Mouse (Mus musculus) lung, embryonic 14.5 days (tissue): Measurements from ENCODE around the gene Tenm1. TPM values are rescaled to one million over a fixed set of nuclear protein-coding genes. Genes with fewer than 3 reads are reported as not detected.

Source experiments
- ATAC-seq: fragments of 200-750 bp; cut with Nextera tagmentation; 2 replicates; pipeline ENCODE4 v1.8.0; 2017; ENCODE audit warnings: mild to moderate bottlenecking, moderate TSS enrichment, moderate library complexity; ENCODE audit not compliant: insufficient read depth
- DNase-seq: peaks from one replicate; pipeline ENCODE4 v3.0.0-alpha.2; 2015
- H3K27ac ChIP-seq: fragments of 300-500 bp; sonication (generic); 2 replicates; pipeline ENCODE4 v1.5.1; 2014; ENCODE audit warnings: low read depth, mild to moderate bottlenecking, moderate library complexity
- H3K27me3 ChIP-seq: fragments of 300-500 bp; sonication (generic); 2 replicates; pipeline ENCODE4 v1.6.1; 2014; ENCODE audit warnings: low read length, control low read depth; ENCODE audit not compliant: insufficient read depth
- H3K36me3 ChIP-seq: fragments of 300-500 bp; sonication (generic); 2 replicates; pipeline ENCODE4 v1.6.1; 2014; ENCODE audit warnings: control low read depth; ENCODE audit not compliant: insufficient read depth
- H3K4me1 ChIP-seq: fragments of 300-500 bp; sonication (generic); 2 replicates; pipeline ENCODE4 v1.6.1; 2014; ENCODE audit warnings: antibody characterized with exemption, control low read depth; ENCODE audit not compliant: insufficient read depth
- H3K4me2 ChIP-seq: fragments of 300-500 bp; sonication (generic); 2 replicates; pipeline ENCODE4 v1.6.1; 2014; ENCODE audit warnings: mild to moderate bottlenecking
- H3K4me3 ChIP-seq: fragments of 300-500 bp; sonication (generic); 2 replicates; pipeline ENCODE4 v1.5.1; 2014; ENCODE audit warnings: low read depth, low read length
- H3K9ac ChIP-seq: fragments of 300-500 bp; sonication (generic); 2 replicates; pipeline ENCODE4 v1.6.1; 2014
- H3K9me3 ChIP-seq: fragments of 300-500 bp; sonication (generic); 2 replicates; pipeline ENCODE4 v1.6.1; 2016; ENCODE audit warnings: low read depth, low read length, control low read depth
- CTCF ChIP-seq: IDR thresholded peaks from 2 replicates; pipeline ENCODE4 v1.5.1; 2016; ENCODE audit warnings: antibody characterized with exemption, low read depth
- WGBS: fragments of 180-500 bp; shearing (Covaris S2); extraction: QIAGEN DNeasy Blood & Tissue Kit; methylation state at CpG from one replicate; pipeline ENCODE4 v1.1.7; 2014; 5-methylcytosine and 5-hydroxymethylcytosine counted together
- polyA plus RNA-seq: library from polyadenylated mRNA; unstranded; fragments of >200 nt; fragmentation: Nextera tagmentation; extraction: Ambion mirVana; gene quantifications from 2 replicates; pipeline ENCODE4 v1.2.1, GENCODE M21; 2014

Gene Tenm1
- polyA plus RNA-seq, 1 experiment from 2014 or later = 0.11 TPM

DNA sequence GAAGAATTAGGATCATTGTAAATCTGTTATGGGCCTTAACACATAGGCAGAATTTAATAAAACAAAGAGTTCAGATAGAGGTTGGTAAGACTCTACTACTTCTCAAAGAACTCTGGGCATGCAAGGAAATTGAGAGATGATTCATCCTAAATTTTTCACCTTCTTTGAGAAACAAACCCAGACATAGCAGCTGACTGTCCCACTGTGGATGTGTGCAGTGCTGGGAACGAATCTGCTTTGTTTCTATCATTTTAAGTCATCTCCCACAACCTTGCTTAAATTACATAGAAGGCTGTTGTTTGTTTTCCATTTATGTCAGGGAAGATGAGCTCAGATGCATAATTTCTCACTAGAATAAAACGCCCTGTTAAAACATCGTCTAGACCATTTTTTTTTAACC is 31.0 kb downstream of the Tenm1 start:
- no peak for TF ChIP-seq CTCF
- Histone ChIP-seq H3K9ac (no peak overlapping the region), H3K4me1 (no peaks in the 10 kb centered on the region), H3K4me2 (no peak overlapping the region), H3K36me3 (no peaks in the 10 kb centered on the region), H3K9me3 (no peaks in the 10 kb centered on the region), H3K4me3 (no peak overlapping the region), H3K27ac (no peak overlapping the region), H3K27me3 (no peaks in the 10 kb centered on the region)
- ATAC-seq (no peak), DNase-seq (no peak)
- WGBS = 72% methylated on average over 3 of the region's 3 CpGs

DNA sequence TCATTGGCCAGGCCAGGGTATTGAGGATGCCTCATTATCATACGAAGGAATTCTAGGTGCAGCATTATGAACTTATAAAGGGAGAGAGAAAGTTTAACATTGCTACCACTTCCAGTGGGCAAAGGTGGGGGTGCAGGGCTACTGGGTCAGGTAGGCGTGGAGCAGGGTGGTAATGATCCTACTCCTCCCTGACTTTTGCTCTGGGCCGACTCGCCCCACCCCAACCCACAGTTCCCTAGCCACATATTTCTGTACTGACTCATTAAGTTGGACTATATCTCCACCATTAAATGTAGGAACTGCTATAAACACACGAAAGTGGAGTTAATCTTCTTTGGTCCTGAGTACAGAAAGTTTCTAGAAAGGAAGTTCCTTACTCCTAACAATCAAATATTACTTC is 40.8 kb downstream of the Tenm1 start:
- no peaks in the 10 kb centered on the region for H3K36me3 ChIP-seq
- no peak overlapping the region for H3K9ac ChIP-seq
- no peaks in the 10 kb centered on the region for H3K4me1 ChIP-seq
- H3K9me3 ChIP-seq = no peaks in the 10 kb centered on the region
- H3K4me3 ChIP-seq = no peak overlapping the region
- 78% methylated on average over 5 of the region's 5 CpGs for WGBS
- DNase-seq (no peak), ATAC-seq (no peak)
- TF ChIP-seq CTCF = no peak
- H3K27me3 ChIP-seq = no peaks in the 10 kb centered on the region
- H3K4me2 ChIP-seq = no peak overlapping the region
- H3K27ac ChIP-seq = no peak overlapping the region

DNA sequence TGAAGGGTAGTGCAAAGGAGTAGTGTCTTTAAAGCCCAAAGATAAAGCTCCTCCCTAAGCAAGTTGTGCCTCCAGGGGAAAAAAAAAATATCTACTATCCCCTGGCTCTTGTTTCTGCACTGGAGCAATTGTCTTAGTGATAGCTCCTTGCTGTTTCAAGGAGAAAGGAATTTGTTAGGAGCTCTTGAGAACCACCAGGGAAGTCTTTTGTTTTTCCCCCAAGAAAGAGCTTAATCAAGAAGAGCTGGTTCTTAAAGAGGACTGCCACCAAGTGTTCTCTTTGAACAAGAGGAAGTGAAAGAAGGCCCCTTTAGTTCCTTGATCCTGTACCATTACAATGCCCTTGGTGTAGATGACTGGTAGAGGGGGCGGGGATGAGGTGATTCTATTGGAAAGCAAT is 56.4 kb downstream of the Tenm1 start:
- Histone ChIP-seq H3K27me3 (no peaks in the 10 kb centered on the region), H3K27ac (no peak overlapping the region), H3K36me3 (no peaks in the 10 kb centered on the region), H3K4me3 (no peak overlapping the region), H3K9me3 (no peaks in the 10 kb centered on the region), H3K4me1 (no peaks in the 10 kb centered on the region), H3K9ac (no peak overlapping the region), H3K4me2 (no peak overlapping the region)
- ATAC-seq = no peak
- WGBS = 59% methylated on average over 1 of the region's 1 CpGs
- TF ChIP-seq CTCF = no peak
- DNase-seq = no peak

DNA sequence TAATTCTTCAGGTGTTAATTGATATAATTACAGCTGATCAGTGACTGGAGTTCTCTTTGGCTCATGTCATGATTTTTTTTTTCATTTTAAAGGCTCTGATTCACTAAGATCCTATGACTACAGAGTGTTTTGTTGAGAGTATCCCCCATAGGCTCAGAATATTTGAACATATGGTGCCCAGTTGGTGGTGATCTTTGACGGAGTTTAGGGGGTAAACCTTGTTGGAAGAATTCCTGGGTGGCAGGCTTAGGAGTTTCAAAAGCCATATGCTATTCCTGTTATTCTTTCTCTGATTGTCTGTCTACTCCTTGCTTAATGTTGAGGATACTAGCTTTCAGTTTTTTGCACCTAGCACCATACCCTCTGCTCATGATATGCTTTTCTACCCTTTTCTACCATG is 109.6 kb downstream of the Tenm1 start:
- no peaks in the 10 kb centered on the region for H3K9me3 ChIP-seq
- H3K27ac ChIP-seq = no peak overlapping the region
- no peak overlapping the region for H3K9ac ChIP-seq
- no peak overlapping the region for H3K4me3 ChIP-seq
- TF ChIP-seq CTCF = no peak
- no peaks in the 10 kb centered on the region for H3K36me3 ChIP-seq
- DNase-seq (no peak), ATAC-seq (no peak)
- WGBS = 89% methylated on average over 1 of the region's 1 CpGs
- no peaks in the 10 kb centered on the region for H3K4me1 ChIP-seq
- H3K4me2 ChIP-seq = no peak overlapping the region
- no peaks in the 10 kb centered on the region for H3K27me3 ChIP-seq

DNA sequence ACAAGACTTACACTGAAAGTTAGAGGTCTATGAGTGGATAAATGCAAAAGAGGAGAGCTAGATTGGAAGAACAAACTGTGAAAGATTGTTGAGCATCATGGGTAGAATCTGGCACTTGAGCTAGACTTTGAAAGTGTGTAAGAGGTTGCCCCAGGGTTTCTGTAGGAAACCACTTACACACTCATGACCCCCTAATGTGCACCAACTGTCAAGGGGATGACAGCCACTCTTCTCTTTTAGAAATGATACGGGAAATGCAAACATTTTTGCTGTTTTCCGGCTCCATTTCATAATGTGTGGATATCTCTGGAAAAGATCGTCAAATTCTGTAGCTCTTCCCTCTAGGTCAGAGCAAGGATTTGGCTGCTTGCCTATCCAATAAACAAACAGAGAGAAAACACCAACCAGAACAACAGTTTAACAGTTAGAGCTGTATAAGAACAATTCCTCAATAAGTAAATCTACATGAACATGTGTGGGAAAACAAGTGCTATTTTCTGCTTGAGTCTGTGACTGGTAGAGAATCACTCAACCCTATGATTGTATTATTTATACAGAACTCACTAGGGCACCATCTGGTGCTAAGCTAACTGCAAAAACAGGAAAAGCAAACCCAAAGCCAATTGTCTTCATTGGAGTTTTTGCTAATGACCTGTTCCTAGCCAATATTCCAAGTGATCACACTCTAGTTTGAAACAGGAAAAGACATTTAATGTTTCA is 111.0 kb downstream of the Tenm1 start:
- H3K27me3 ChIP-seq = no peaks in the 10 kb centered on the region
- H3K9ac ChIP-seq = no peak overlapping the region
- no peak overlapping the region for H3K4me2 ChIP-seq
- DNase-seq (no peak), ATAC-seq (no peak)
- no peaks in the 10 kb centered on the region for H3K4me1 ChIP-seq
- TF ChIP-seq CTCF = no peak
- H3K27ac ChIP-seq = no peak overlapping the region
- no peak overlapping the region for H3K4me3 ChIP-seq
- no peaks in the 10 kb centered on the region for H3K36me3 ChIP-seq
- H3K9me3 ChIP-seq = no peaks in the 10 kb centered on the region
- WGBS = 72% methylated on average over 3 of the region's 3 CpGs

DNA sequence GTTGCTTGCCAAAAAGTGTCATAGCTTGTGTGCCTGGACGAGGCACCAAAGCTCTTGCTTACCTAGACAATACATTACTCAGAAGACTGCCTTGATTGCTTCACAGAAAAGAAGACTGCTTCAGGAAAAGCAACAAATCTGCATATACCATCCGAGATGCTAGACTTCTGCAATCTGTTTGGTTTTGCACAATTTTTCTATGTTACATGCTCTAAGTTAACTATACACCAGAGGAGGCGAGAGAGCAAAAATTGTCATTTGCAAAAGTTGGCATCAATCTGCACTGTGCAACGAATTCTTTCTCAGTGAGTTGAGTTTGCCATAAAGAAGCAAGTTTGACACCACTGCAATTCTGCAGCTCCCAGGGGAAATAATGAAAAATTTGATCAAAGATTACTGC is 193.1 kb downstream of the Tenm1 start:
- ATAC-seq = no peak

DNA sequence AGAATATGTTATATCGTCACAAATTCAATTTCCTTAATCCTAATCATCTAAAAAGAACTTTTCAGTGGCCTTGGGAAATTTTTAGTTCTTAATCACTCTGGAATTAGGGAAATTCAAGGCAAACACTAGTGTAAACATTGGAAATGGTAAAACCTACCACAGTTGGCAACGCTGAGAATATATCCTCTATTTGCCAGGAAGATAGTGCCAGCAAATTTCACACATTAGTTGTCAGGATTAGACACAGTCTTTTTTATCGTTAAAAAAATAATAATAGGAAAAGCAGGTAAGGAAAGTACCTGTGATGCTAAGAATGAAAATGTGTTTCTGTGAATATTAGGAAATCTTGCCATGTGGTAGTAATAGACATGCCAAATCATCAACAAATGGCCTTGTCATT is 223.9 kb downstream of the Tenm1 start:
- no peak for DNase-seq
- H3K36me3 ChIP-seq = no peaks in the 10 kb centered on the region
- no peak overlapping the region for H3K4me3 ChIP-seq
- H3K9me3 ChIP-seq = no peaks in the 10 kb centered on the region
- H3K4me2 ChIP-seq = no peak overlapping the region
- WGBS = 79% methylated on average over 3 of the region's 3 CpGs
- no peak for ATAC-seq
- no peak for TF ChIP-seq CTCF
- no peaks in the 10 kb centered on the region for H3K4me1 ChIP-seq
- no peak overlapping the region for H3K27ac ChIP-seq
- H3K27me3 ChIP-seq = no peaks in the 10 kb centered on the region
- no peak overlapping the region for H3K9ac ChIP-seq

More for the DNA sequence above, 193.1 kb downstream of the Tenm1 start:
- Histone ChIP-seq H3K27me3 (no peaks in the 10 kb centered on the region), H3K4me2 (no peak overlapping the region), H3K4me3 (no peak overlapping the region), H3K36me3 (no peaks in the 10 kb centered on the region), H3K9ac (no peak overlapping the region), H3K9me3 (no peaks in the 10 kb centered on the region), H3K4me1 (no peaks in the 10 kb centered on the region), H3K27ac (no peak overlapping the region)
- DNase-seq = no peak
- TF ChIP-seq CTCF = no peak
- 68% methylated on average over 4 of the region's 4 CpGs for WGBS

DNA sequence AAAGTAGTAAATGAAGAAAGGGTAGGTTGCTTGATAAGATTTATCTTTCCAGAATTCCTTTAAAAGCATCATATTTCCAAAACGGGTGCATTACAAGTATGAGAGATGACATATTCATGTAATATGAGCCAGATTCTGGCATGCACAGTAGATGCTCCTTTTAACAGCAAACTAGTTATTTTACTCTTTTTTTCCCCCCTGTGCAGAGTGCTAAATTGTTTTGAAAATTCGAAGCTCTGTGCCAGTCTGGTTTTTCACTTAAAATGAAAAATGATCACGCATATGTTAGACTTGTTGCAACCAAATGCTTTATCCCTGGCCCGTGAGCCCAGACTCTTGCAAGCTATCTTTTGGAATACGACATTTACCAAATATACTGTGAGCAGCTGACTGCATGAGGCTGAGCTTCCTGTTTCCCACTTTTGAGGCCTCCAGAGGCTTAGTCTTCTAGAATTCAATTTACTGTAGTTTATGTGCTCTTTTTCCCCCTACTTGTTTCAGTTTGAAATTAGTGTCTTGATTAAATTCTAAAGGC is 226.6 kb downstream of the Tenm1 start:
- Histone ChIP-seq H3K9me3 (no peaks in the 10 kb centered on the region), H3K4me1 (no peaks in the 10 kb centered on the region), H3K27ac (no peak overlapping the region), H3K4me3 (no peak overlapping the region), H3K27me3 (no peaks in the 10 kb centered on the region), H3K9ac (no peak overlapping the region), H3K4me2 (no peak overlapping the region), H3K36me3 (no peaks in the 10 kb centered on the region)
- no peak for TF ChIP-seq CTCF
- DNase-seq (peak; percentile 0), ATAC-seq (no peak)
- WGBS = 38% methylated on average over 5 of the region's 5 CpGs
